Mouse (Mus musculus) hindbrain, embryonic 13.5 days (tissue): ENCODE data around the gene Dhh. TPM values are rescaled to one million over a fixed set of nuclear protein-coding genes. Genes with fewer than 3 reads are reported as not detected.
"Not testable (repeated sequence)": the region's sequence is repeated elsewhere in the genome, so short reads cannot be mapped to it uniquely, and the experiment has no call there.

ENCODE experiments used
- ATAC-seq: fragments of 200-750 bp; cut with Nextera tagmentation; 2 replicates; pipeline ENCODE4 v1.8.0; 2017; ENCODE audit warnings: moderate TSS enrichment; ENCODE audit not compliant: low FRiP score
- H3K27ac ChIP-seq: fragments of 300-500 bp; sonication (generic); 2 replicates; pipeline ENCODE4 v1.5.1; 2015; ENCODE audit warnings: inconsistent platforms, mild to moderate bottlenecking, moderate library complexity
- H3K27me3 ChIP-seq: fragments of 300-500 bp; sonication (generic); 2 replicates; pipeline ENCODE4 v1.6.1; 2015; ENCODE audit warnings: mild to moderate bottlenecking, inconsistent platforms
- H3K36me3 ChIP-seq: fragments of 300-500 bp; sonication (generic); 2 replicates; pipeline ENCODE4 v1.6.1; 2015; ENCODE audit warnings: mild to moderate bottlenecking, inconsistent platforms
- H3K4me1 ChIP-seq: fragments of 300-500 bp; sonication (generic); replicated peaks from 2 replicates; pipeline ENCODE4 v1.6.1; 2015; ENCODE audit warnings: inconsistent platforms
- H3K4me2 ChIP-seq: fragments of 300-500 bp; sonication (generic); 2 replicates; pipeline ENCODE4 v1.6.1; 2015; ENCODE audit warnings: inconsistent platforms, mild to moderate bottlenecking, moderate library complexity
- H3K4me3 ChIP-seq: fragments of 300-500 bp; sonication (generic); 2 replicates; pipeline ENCODE4 v1.5.1; 2015; ENCODE audit warnings: mild to moderate bottlenecking, inconsistent platforms
- H3K9ac ChIP-seq: fragments of 300-500 bp; sonication (generic); 2 replicates; pipeline ENCODE4 v1.6.1; 2015; ENCODE audit warnings: mild to moderate bottlenecking, inconsistent platforms
- H3K9me3 ChIP-seq: fragments of 300-500 bp; sonication (generic); 2 replicates; pipeline ENCODE4 v1.6.1; 2016; ENCODE audit warnings: inconsistent platforms
- WGBS: fragments of 180-500 bp; shearing (Covaris S2); methylation state at CpG from one replicate; pipeline ENCODE4 v1.1.7; 2015; 5-methylcytosine and 5-hydroxymethylcytosine counted together
- polyA plus RNA-seq: library from polyadenylated mRNA; unstranded; fragments of >200 nt; fragmentation: Nextera tagmentation; extraction: Ambion mirVana; gene quantifications from 2 replicates; pipeline ENCODE4 v1.2.1, GENCODE M21; 2015

Gene Dhh
- polyA plus RNA-seq, 1 experiment from 2014 or later = 1.7 TPM

DNA sequence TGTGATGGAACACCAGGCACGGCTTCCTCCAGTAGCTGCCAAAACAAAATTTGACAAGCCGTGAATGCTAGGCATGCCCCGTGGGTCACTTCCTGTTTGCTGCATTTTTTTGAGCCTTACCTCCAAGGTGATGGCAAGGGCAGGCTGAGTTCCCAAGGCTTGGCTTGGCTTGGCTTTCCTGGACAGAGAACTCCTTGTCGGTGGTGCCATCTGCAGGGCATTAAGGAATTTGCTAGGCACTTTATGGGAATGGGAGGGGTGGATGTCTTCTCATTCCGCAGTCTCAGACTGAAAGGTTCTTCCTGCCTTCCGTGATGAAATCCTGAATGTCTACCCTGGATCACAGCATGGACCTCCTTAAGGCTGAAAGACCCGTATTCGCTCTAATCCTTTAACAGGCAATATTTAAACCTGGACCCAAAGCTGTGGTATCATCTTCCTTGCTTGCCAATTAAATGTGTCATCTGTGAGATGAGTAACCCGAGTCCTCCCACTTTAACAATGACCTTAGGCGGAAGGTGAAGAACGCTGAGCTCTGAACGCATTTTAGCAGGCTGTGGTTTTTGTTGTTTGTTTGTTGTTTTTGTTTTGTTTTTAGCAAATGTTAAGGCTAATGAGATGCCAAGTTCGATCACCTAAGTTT, 30.4 kb upstream of the Dhh start:
- 15% methylated on average over 13 of the region's 13 CpGs for WGBS
- no peak overlapping the region for H3K9ac ChIP-seq
- ATAC-seq = 0 out of 2 replicates have a peak, but pooled peaks have one; percentile 40

DNA sequence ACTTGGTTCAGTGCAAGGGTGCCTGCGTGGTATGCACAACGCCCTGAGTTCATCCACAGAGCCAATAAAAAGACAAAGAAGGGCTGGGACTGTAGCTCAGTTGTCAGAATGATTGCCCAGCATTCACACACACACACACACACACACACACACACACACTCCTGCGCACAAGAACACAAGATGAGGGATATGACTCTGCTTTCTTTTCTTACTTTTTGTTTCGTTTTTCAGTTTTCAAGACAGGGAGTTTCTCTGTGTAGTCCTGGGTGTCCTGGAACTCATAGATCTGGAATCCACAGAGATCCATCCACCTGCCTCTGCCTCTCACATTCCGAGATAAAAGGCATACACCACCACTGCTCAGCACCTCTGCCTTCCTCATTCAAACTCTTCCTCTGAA, 29.2 kb upstream of the Dhh start:
- peaks cover 15% of the 10 kb centered on the region for H3K36me3 ChIP-seq
- H3K27ac ChIP-seq = no peak overlapping the region
- no peak overlapping the region for H3K4me3 ChIP-seq
- H3K4me1 ChIP-seq = peaks cover 10% of the 10 kb centered on the region
- 85% methylated on average over 5 of the region's 5 CpGs for WGBS
- no peaks in the 10 kb centered on the region for H3K27me3 ChIP-seq
- no peaks in the 10 kb centered on the region for H3K9me3 ChIP-seq
- no peak for ATAC-seq
- H3K4me2 ChIP-seq = no peak overlapping the region
- no peak overlapping the region for H3K9ac ChIP-seq

More for the DNA sequence above, 30.4 kb upstream of the Dhh start:
- Histone ChIP-seq H3K36me3 (peaks cover 13% of the 10 kb centered on the region), H3K4me1 (peaks cover 15% of the 10 kb centered on the region), H3K27me3 (no peaks in the 10 kb centered on the region), H3K4me2 (no peak overlapping the region), H3K4me3 (no peak overlapping the region), H3K9me3 (no peaks in the 10 kb centered on the region), H3K27ac (no peak overlapping the region)

DNA sequence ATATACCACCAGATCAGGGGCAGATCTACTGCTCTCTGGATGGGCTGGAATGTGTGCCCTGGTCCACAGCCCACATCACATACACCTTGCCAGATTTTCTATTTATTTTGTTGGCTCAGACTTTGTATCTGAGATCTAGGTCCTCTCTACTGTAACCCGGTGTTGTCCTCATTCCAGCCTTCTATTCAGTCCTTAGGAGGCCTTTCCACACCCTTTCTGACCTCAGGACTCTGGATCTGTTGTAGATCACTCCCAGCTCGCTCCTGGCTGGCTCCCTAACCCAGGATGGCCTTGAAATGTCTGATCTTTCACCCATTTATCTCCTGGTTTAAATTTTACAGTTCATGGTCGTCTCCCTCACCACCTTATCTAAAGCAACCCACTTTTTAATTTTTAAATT, 26.3 kb upstream of the Dhh start:
- Histone ChIP-seq H3K27me3 (no peaks in the 10 kb centered on the region), H3K9me3 (no peaks in the 10 kb centered on the region), H3K4me3 (no peak overlapping the region), H3K27ac (no peak overlapping the region), H3K4me1 (peaks cover 2% of the 10 kb centered on the region), H3K9ac (no peak overlapping the region), H3K4me2 (no peak overlapping the region), H3K36me3 (peaks cover 3% of the 10 kb centered on the region; the same call in 1 of the 2 replicates)
- ATAC-seq = no peak
- 86% methylated on average over 3 of the region's 3 CpGs for WGBS

DNA sequence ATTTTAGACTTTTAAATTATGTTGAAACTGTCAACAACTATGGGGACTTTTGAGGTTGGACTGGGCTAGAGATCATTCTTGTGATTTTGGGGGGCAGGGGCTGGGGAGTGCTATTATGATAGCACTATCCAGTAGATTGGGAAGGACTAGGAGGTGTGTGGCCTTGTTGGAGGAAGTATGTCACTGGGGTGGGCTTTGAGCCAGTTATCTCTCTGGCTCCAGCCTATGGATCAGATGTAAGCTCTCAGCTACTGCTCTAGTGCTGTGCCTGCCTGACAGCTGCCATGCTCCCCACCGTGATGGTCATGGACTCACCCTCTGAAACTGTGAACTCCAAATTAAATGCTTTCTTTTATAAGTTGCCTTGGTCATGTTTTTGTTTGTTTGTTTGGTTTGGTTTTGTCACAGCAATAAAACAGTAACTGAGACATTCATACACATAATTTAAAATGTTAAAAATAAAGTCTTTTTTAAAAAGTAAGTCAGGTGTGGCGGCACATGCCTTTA, 24.7 kb upstream of the Dhh start:
- H3K9ac ChIP-seq = no peak overlapping the region
- 78% methylated on average over 2 of the region's 2 CpGs for WGBS
- H3K36me3 ChIP-seq = peaks cover 3% of the 10 kb centered on the region; the same call in 1 of the 2 replicates
- H3K4me2 ChIP-seq = no peak overlapping the region
- no peak for ATAC-seq
- H3K4me3 ChIP-seq = no peak overlapping the region
- no peaks in the 10 kb centered on the region for H3K27me3 ChIP-seq
- H3K4me1 ChIP-seq = peaks cover 8% of the 10 kb centered on the region
- no peak overlapping the region for H3K27ac ChIP-seq
- no peaks in the 10 kb centered on the region for H3K9me3 ChIP-seq

GRCm38 (mm10) chr15:98922581-98922980, 24.2 kb upstream of the Dhh start:
- Histone ChIP-seq H3K27ac (no peak overlapping the region), H3K4me2 (no peak overlapping the region), H3K9ac (no peak overlapping the region), H3K4me1 (peaks cover 8% of the 10 kb centered on the region), H3K9me3 (no peaks in the 10 kb centered on the region), H3K36me3 (peaks cover 3% of the 10 kb centered on the region; the same call in 1 of the 2 replicates), H3K27me3 (no peaks in the 10 kb centered on the region), H3K4me3 (no peak overlapping the region)
- ATAC-seq = no peak
- WGBS = 61% methylated on average over 3 of the region's 3 CpGs

DNA sequence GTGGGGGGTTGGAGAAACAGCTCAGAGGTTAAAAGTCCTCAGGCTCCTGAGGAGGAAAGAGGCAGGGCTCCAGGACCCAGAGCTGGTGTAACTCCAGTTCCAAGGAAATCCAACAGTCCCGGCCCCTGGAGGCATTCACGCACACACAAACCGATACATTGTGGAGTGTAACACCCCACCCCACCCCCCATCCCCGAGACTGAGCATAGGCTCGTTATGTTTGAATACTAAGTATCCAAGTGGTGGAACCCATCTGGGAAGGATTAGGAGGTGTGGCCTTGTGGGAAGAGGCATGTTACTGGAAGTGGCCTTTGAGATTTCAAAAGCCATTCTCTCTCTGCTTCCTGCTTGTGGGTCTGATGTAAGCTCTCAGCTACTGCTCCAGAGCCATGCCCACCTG, 23.2 kb upstream of the Dhh start:
- Histone ChIP-seq H3K4me3 (no peak overlapping the region), H3K27me3 (no peaks in the 10 kb centered on the region), H3K9ac (no peak overlapping the region), H3K4me2 (no peak overlapping the region), H3K9me3 (no peaks in the 10 kb centered on the region), H3K36me3 (peaks cover 3% of the 10 kb centered on the region; the same call in 1 of the 2 replicates), H3K4me1 (peaks cover 15% of the 10 kb centered on the region), H3K27ac (no peak overlapping the region)
- no peak for ATAC-seq
- WGBS = 84% methylated on average over 5 of the region's 5 CpGs

GRCm38 (mm10) chr15:98918499-98918895, 20.2 kb upstream of the Dhh start:
- Histone ChIP-seq H3K36me3 (peaks cover 14% of the 10 kb centered on the region), H3K27ac (peak overlapping the region; percentile 97), H3K4me2 (peak overlapping the region; percentile 53), H3K4me3 (peak overlapping the region; percentile 84), H3K9ac (peak overlapping the region; percentile 64), H3K4me1 (peaks cover 33% of the 10 kb centered on the region)
- ATAC-seq, H3K9me3 ChIP-seq, H3K27me3 ChIP-seq: not testable (repeated sequence)
- 32% methylated on average over 8 of the region's 8 CpGs for WGBS

GRCm38 (mm10) chr15:98917538-98918498, 19.5 kb upstream of the Dhh start, which contains the start of gene Lmbr1l:
Gene Lmbr1l (minus strand): TSS chr15:98918231.
- peak; percentile 98 for ATAC-seq
- H3K4me1 ChIP-seq = peaks cover 33% of the 10 kb centered on the region
- peaks cover 21% of the 10 kb centered on the region for H3K36me3 ChIP-seq
- H3K27ac ChIP-seq = peak within 1 kb of the TSS; percentile 97
- peak within 1 kb of the TSS; percentile 93 for H3K9ac ChIP-seq
- no peaks in the 10 kb centered on the region for H3K27me3 ChIP-seq
- H3K9me3 ChIP-seq = no peaks in the 10 kb centered on the region
- under 1% methylated on average over 82 of the region's 82 CpGs for WGBS
- peak within 1 kb of the TSS; percentile 84 for H3K4me3 ChIP-seq
- peak within 1 kb of the TSS; percentile 73 for H3K4me2 ChIP-seq

- Histone ChIP-seq H3K9me3 (no peaks in the 10 kb centered on the region), H3K27ac (peak overlapping the region; percentile 97), H3K9ac (peak overlapping the region; percentile 93), H3K27me3 (no peaks in the 10 kb centered on the region), H3K36me3 (peaks cover 25% of the 10 kb centered on the region), H3K4me3 (peak overlapping the region; percentile 84), H3K4me1 (peaks cover 33% of the 10 kb centered on the region), H3K4me2 (peak overlapping the region; percentile 73)
- ATAC-seq = no peak
- 0% methylated on average over 14 of the region's 14 CpGs for WGBS
Observed at GRCm38 (mm10) chr15:98917091-98917490, 18.8 kb upstream of the Dhh start.

DNA sequence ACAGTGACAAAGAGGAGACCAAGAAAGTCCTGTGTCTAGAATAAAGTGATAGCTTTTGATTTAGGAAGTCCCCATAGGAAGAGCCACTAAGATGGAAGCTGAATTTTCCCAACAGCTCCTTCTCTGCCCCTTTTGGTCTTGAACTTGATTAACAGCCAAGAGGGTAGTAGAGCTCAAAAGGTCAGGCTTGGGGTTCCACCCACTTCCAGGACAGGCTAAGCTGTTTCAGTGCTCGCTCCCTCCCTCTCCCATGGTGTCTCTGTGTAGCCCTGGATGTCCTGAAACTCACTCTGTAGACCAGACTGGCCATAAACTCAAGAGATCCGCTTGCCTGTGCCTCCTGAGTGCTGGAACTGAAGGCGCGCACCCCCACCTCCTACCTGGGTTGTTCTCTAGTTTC, 17.7 kb upstream of the Dhh start:
- no peaks in the 10 kb centered on the region for H3K9me3 ChIP-seq
- peak overlapping the region; percentile 93 for H3K9ac ChIP-seq
- peaks cover 36% of the 10 kb centered on the region for H3K36me3 ChIP-seq
- WGBS = 91% methylated on average over 4 of the region's 4 CpGs
- H3K27me3 ChIP-seq = no peaks in the 10 kb centered on the region
- peak overlapping the region; percentile 84 for H3K4me3 ChIP-seq
- H3K4me2 ChIP-seq = peak overlapping the region; percentile 73
- H3K27ac ChIP-seq = no peak overlapping the region
- ATAC-seq = no peak
- peaks cover 33% of the 10 kb centered on the region for H3K4me1 ChIP-seq

DNA sequence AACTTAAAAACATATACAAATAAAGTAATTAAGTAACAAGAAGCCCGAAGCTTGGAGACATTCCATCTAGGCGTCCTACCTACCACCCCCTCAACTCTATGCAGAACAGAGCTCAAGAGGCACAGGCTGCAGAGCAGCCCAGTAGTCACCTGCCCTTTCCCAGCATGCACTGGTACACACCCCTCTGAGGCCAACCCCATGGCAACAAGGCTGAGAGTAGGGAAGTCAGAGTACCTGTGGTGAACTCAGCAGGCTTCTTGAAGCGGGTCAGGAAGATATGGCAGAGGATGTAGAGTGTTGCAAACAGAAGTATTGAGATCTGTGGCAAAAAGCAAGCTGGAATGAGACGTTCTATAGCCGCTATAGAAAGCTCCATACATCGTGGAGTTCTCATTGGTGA, 16.6 kb upstream of the Dhh start:
- H3K4me3 ChIP-seq = no peak overlapping the region
- WGBS = 96% methylated on average over 6 of the region's 6 CpGs
- H3K9ac ChIP-seq = no peak overlapping the region
- no peaks in the 10 kb centered on the region for H3K9me3 ChIP-seq
- H3K4me1 ChIP-seq = peaks cover 33% of the 10 kb centered on the region
- H3K27ac ChIP-seq = no peak overlapping the region
- no peak overlapping the region for H3K4me2 ChIP-seq
- H3K27me3 ChIP-seq = no peaks in the 10 kb centered on the region
- H3K36me3 ChIP-seq = peaks cover 47% of the 10 kb centered on the region
- no peak for ATAC-seq

- H3K9me3 ChIP-seq = no peaks in the 10 kb centered on the region
- H3K27ac ChIP-seq = no peak overlapping the region
- 30% methylated on average over 10 of the region's 10 CpGs for WGBS
- H3K4me3 ChIP-seq = no peak overlapping the region
- H3K4me1 ChIP-seq = no peaks in the 10 kb centered on the region
- H3K4me2 ChIP-seq = no peak overlapping the region
- peaks cover 72% of the 10 kb centered on the region for H3K36me3 ChIP-seq
- no peak; the same call in 1 of the 2 replicates for ATAC-seq
- 0 out of 2 replicates have a peak overlapping the region, but pooled peaks have one; percentile 39 for H3K9ac ChIP-seq
- peaks cover 16% of the 10 kb centered on the region for H3K27me3 ChIP-seq
Observed at GRCm38 (mm10) chr15:98904692-98905091, 6.4 kb upstream of the Dhh start.
